Mouse (Mus musculus) midbrain, postnatal 0 days (tissue): Measurements from ENCODE around the gene Ncoa3. TPM values are rescaled to one million over a fixed set of nuclear protein-coding genes. Genes with fewer than 3 reads are reported as not detected.
A peak's percentile ranks its signal among the peaks of the same experiment; 100 is the strongest.

Experiments used
- ATAC-seq: fragments of 200-750 bp; cut with Nextera tagmentation; 2 replicates; pipeline ENCODE4 v1.8.0; 2017; ENCODE audit warnings: moderate number of reproducible peaks, mild to moderate bottlenecking, moderate TSS enrichment, moderate library complexity; ENCODE audit not compliant: low FRiP score
- DNase-seq: peaks from one replicate; pipeline ENCODE4 v3.0.0-alpha.2; 2015; ENCODE audit warnings: low spot score
- H3K27ac ChIP-seq: fragments of 300-500 bp; sonication (generic); 2 replicates; pipeline ENCODE4 v1.5.1; 2014; ENCODE audit warnings: low read depth, mild to moderate bottlenecking, low read length, mixed read lengths
- H3K27me3 ChIP-seq: fragments of 300-500 bp; sonication (generic); 2 replicates; pipeline ENCODE4 v1.6.1; 2014; ENCODE audit warnings: low read length, control low read depth, mixed read lengths; ENCODE audit not compliant: insufficient read depth
- H3K36me3 ChIP-seq: fragments of 300-500 bp; sonication (generic); 2 replicates; pipeline ENCODE4 v1.6.1; 2014; ENCODE audit warnings: low read length, control low read depth, mixed read lengths; ENCODE audit not compliant: insufficient read depth
- H3K4me1 ChIP-seq: fragments of 300-500 bp; sonication (generic); 2 replicates; pipeline ENCODE4 v1.6.1; 2014; ENCODE audit warnings: mild to moderate bottlenecking, control low read depth, antibody characterized with exemption, low read length, mixed read lengths; ENCODE audit not compliant: insufficient read depth
- H3K4me2 ChIP-seq: fragments of 300-500 bp; sonication (generic); 2 replicates; pipeline ENCODE4 v1.6.1; 2014; ENCODE audit warnings: low read depth, mild to moderate bottlenecking, low read length, mixed read lengths; ENCODE audit not compliant: poor library complexity, severe bottlenecking
- H3K4me3 ChIP-seq: fragments of 300-500 bp; sonication (generic); 2 replicates; pipeline ENCODE4 v1.5.1; 2014; ENCODE audit warnings: low read depth, mild to moderate bottlenecking, low read length, moderate library complexity
- H3K9ac ChIP-seq: fragments of 300-500 bp; sonication (generic); replicated peaks from 2 replicates; pipeline ENCODE4 v1.6.1; 2014; ENCODE audit warnings: mild to moderate bottlenecking, low read length, moderate library complexity, mixed read lengths; ENCODE audit not compliant: poor library complexity, severe bottlenecking
- H3K9me3 ChIP-seq: fragments of 300-500 bp; sonication (generic); 2 replicates; pipeline ENCODE4 v1.6.1; 2016; ENCODE audit warnings: low read length, control low read depth
- CTCF ChIP-seq: IDR thresholded peaks from 2 replicates; pipeline ENCODE4 v1.5.1; 2016; ENCODE audit warnings: antibody characterized with exemption, mild to moderate bottlenecking
- WGBS: fragments of 180-500 bp; shearing (Covaris S2); extraction: QIAGEN DNeasy Blood & Tissue Kit; methylation state at CpG from one replicate; pipeline ENCODE4 v1.1.7; 2014; 5-methylcytosine and 5-hydroxymethylcytosine counted together
- polyA plus RNA-seq: library from polyadenylated mRNA; unstranded; fragments of >200 nt; fragmentation: Nextera tagmentation; extraction: Ambion mirVana; gene quantifications from 2 replicates; pipeline ENCODE4 v1.2.1, GENCODE M21; 2015
- total RNA-seq: library from RNA; depleted of rRNA; stranded (reverse); fragments of >200 nt; gene quantifications from 2 replicates; pipeline ENCODE4 v1.2.3, GENCODE M21; 2014

Ncoa3 gene
- total and polyA plus RNA-seq, 2 experiments from 2014 or later: 14.9 to 40.9 TPM

DNA sequence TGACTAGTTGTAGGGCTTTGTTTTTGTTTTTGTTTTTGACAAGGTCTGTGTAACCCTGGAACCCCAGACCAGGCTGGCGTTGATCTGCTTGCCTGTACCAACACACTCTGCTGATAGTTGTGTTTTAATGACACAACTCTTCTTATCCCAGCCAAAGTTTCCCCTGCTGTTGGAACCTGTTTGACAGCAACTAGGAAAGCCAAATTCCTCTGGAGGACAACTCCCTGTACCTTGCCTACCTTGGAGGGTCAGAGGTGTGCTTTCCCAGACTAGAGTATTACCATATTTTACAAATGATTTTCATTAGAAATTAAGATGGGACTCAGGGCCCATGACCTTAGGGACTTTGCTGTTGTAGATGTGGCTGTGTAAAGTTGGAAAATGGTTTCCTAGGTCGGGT lies 9.3 kb downstream of the Ncoa3 start:
- no peak for TF ChIP-seq CTCF
- no peak for DNase-seq
- H3K36me3 ChIP-seq: no peaks in the 10 kb centered on the region

GRCm38 (mm10) chr2:166002429-166002828 lies 10.0 kb downstream of the Ncoa3 start:
- Histone ChIP-seq H3K4me1 (0 out of 2 replicates have a peak, but pooled peaks cover 3% of the 10 kb centered on the region), H3K27ac (no peak overlapping the region), H3K9me3 (no peaks in the 10 kb centered on the region), H3K9ac (no peak overlapping the region), H3K36me3 (no peaks in the 10 kb centered on the region), H3K4me2 (no peak overlapping the region), H3K4me3 (no peak overlapping the region), H3K27me3 (no peaks in the 10 kb centered on the region)
- DNase-seq (no peak), ATAC-seq (no peak)
- TF ChIP-seq CTCF: no peak
- 55% methylated on average over 4 of the region's 4 CpGs for WGBS

More for the DNA sequence above, 9.3 kb downstream of the Ncoa3 start:
- ATAC-seq: no peak
- WGBS: 75% methylated on average over 2 of the region's 2 CpGs
- Histone ChIP-seq H3K9ac (no peak overlapping the region), H3K9me3 (no peaks in the 10 kb centered on the region), H3K4me2 (no peak overlapping the region), H3K4me1 (0 out of 2 replicates have a peak, but pooled peaks cover 3% of the 10 kb centered on the region), H3K27me3 (no peaks in the 10 kb centered on the region), H3K27ac (no peak overlapping the region), H3K4me3 (no peak overlapping the region)

DNA sequence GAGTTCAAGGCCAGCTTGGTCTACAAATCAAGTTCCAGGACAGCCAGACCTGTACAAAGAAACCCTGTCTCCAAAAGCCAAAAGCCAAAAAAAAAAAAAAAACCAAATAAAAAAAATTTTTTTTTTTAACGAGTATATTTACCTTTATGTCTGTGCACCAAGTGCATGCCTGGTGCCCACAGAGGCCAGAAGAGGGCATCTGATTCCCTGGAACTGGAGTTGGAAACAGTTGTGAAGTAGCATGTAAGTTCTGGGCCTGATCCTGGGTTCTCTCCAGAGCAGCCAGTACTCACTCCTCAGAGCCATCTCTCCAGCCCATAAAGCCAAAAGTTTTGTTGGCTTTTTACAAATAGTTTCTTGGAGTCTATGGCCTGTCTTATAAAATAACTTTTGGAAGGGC lies 10.6 kb downstream of the Ncoa3 start:
- DNase-seq (no peak), ATAC-seq (no peak)
- H3K9ac ChIP-seq: no peak overlapping the region
- H3K4me3 ChIP-seq: no peak overlapping the region
- H3K4me1 ChIP-seq: 0 out of 2 replicates have a peak, but pooled peaks cover 3% of the 10 kb centered on the region
- H3K27ac ChIP-seq: no peak overlapping the region
- H3K4me2 ChIP-seq: no peak overlapping the region
- peak; percentile 45 for TF ChIP-seq CTCF
- no peaks in the 10 kb centered on the region for H3K27me3 ChIP-seq
- no peaks in the 10 kb centered on the region for H3K9me3 ChIP-seq
- no peaks in the 10 kb centered on the region for H3K36me3 ChIP-seq
- WGBS: 74% methylated on average over 1 of the region's 1 CpGs

DNA sequence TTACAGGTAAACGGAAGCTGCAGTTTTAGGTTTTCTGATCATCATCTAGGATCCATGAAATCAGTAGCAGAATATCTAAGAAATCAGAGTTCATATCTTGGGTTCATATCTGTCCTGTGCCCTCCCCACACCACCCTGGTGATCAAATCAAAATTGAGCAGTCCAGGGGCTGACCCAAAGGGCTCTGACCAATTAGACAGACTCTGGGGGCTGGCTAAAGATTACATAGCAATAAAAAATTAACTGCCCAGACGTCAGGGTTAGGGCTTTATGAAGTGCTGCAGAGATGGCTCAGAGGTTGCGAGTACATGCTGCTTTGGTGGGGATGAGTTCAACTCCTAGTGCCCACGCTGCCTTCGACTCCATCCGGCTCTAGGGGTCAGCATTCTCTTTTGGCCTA lies 14.6 kb downstream of the Ncoa3 start:
- no peak overlapping the region for H3K9ac ChIP-seq
- H3K9me3 ChIP-seq: no peaks in the 10 kb centered on the region
- 72% methylated on average over 6 of the region's 6 CpGs for WGBS
- TF ChIP-seq CTCF: no peak
- no peaks in the 10 kb centered on the region for H3K27me3 ChIP-seq
- peaks cover 3% of the 10 kb centered on the region; the same call in 1 of the 2 replicates for H3K4me1 ChIP-seq
- ATAC-seq (no peak), DNase-seq (no peak)
- no peak overlapping the region for H3K4me3 ChIP-seq
- H3K36me3 ChIP-seq: no peaks in the 10 kb centered on the region
- H3K27ac ChIP-seq: no peak overlapping the region
- H3K4me2 ChIP-seq: no peak overlapping the region

DNA sequence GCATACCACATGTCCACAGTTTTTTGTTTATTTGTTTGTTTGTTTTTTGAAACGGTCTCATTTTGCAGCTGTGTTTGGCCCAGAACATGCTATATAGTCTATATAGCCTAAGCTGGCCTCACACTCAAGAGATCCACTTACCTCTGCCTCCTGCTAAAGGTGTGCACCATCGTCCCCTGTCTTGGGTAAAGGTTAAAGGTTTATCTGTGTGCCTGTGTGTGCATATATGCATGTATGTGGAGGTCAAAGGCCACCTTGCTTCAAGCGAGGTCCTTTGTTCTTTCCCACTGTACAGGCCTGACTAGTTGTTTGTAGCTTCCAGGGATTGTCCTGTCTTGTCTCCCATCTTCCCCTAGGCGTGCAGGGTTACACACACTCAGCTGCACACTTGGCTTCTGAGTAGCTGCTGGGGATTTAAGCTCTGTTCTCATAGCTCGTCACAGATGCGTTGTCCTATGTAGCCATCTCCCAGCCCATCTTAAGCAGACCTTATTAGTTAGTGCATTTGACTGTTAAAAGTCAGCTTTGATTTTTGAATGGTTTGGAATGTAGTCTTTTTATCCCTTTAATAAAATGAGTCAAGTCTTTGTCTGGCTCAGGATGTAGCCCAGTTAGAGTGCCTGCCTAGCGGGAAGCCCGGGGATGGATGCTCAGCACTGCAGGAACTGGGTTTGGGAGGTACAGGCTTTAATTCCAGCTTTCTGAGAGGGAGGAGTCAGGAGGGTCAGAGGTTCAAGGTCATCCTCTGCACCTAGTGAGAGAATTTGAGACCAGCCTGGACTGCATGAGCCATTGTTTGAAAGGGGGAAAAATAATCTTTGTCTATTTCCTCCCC lies 16.3 kb downstream of the Ncoa3 start:
- no peak for ATAC-seq
- no peak for TF ChIP-seq CTCF
- no peaks in the 10 kb centered on the region for H3K27me3 ChIP-seq

DNA sequence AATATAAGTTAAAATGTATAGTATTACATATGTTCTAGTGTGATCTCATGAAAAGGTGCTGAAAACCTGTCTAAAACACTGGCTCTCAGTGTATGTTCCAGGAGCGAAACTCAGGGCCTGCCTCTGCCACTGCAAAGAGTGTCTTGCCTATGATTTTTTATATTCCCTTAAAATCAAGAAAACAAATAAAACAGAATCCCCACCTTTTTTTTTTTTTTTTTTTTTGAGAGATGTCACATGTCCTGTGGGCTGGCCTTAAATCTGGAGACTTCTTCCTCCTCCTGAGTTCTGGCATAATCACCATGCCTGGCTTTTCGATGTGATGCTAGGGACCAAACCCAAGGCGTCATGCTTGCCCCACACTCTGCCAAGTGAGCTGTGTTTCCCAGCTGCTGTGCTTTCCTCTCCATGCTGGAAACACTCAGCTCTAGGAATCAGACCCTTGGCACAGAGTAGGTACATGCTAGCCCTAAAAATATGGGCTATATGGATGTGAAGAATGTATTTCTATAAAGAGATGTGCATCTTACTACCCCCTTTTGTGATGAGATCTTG lies 17.0 kb downstream of the Ncoa3 start:
- no peak overlapping the region for H3K4me3 ChIP-seq
- no peaks in the 10 kb centered on the region for H3K36me3 ChIP-seq

More for the DNA sequence above, 16.3 kb downstream of the Ncoa3 start:
- Histone ChIP-seq H3K36me3 (no peaks in the 10 kb centered on the region), H3K4me3 (no peak overlapping the region), H3K9ac (no peak overlapping the region), H3K9me3 (no peaks in the 10 kb centered on the region), H3K4me1 (peaks cover 3% of the 10 kb centered on the region; the same call in 1 of the 2 replicates), H3K27ac (peak overlapping the region; percentile 34; the same call in 1 of the 2 replicates), H3K4me2 (no peak overlapping the region)
- DNase-seq: no peak
- 32% methylated on average over 8 of the region's 8 CpGs for WGBS

More for the DNA sequence above, 17.0 kb downstream of the Ncoa3 start:
- Histone ChIP-seq H3K9me3 (no peaks in the 10 kb centered on the region), H3K9ac (no peak overlapping the region), H3K27me3 (no peaks in the 10 kb centered on the region), H3K4me1 (peaks cover 3% of the 10 kb centered on the region; the same call in 1 of the 2 replicates), H3K4me2 (no peak overlapping the region), H3K27ac (peak overlapping the region; percentile 47)
- ATAC-seq (no peak), DNase-seq (peak; percentile 55)
- WGBS: 65% methylated on average over 3 of the region's 3 CpGs
- TF ChIP-seq CTCF: no peak
